Mouse (Mus musculus) myocyte (in vitro differentiated cells): ENCODE measurements around the gene Atp5g2.

Experiments
- POLR2A ChIP-seq: IDR thresholded peaks from one replicate; pipeline ENCODE4 v1.6.1; 2011; ENCODE audit warnings: low read depth, mild to moderate bottlenecking, control low read depth, moderate library complexity; ENCODE audit not compliant: insufficient read length
- POLR2AphosphoS2 ChIP-seq: IDR thresholded peaks from one replicate; pipeline ENCODE4 v1.6.1; 2011; ENCODE audit warnings: low read depth, control low read depth; ENCODE audit not compliant: insufficient read length
- REST ChIP-seq: IDR thresholded peaks from one replicate; pipeline ENCODE4 v1.6.1; 2011; ENCODE audit warnings: mild to moderate bottlenecking, control low read depth, moderate library complexity; ENCODE audit not compliant: insufficient read depth, insufficient read length

DNA sequence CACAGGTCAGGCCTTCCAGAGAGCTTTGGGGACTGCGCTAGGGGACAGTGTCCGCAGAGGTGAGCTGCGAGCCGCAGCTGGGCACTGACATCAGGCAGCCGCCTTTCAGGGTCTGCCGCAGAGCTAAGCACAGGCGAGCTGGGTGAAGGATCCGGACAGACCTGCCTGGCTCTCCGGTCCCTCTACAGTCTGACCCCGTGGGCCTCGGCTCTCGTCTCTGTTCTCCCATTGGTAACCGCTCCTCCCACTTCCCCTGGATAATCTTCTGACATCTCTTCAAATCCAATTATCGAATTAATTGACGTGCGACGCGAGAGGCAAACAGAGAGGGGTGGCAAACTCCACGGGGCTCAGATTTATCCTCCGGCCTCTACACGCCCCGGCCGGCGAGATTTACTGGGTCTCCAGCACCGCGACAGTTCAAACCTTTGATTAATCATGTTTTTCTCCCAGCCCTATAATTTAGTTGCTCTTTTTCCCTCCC is 20.2 kb upstream of the Atp5g2 start:
- TF ChIP-seq POLR2A = no peak
- TF ChIP-seq POLR2AphosphoS2 = no peak
- no peak for TF ChIP-seq REST
